Mouse (Mus musculus) liver, embryonic 13.5 days (tissue): ENCODE measurements at regions not wholly inside any gene's neighbourhood (a gene's known extent, or its start where the extent isn't known, plus 50 kb on each side); places are given as distances from the start of the nearest gene placed in this dataset.

Source experiments
- ATAC-seq: fragments of 200-750 bp; cut with Nextera tagmentation; 2 replicates; pipeline ENCODE4 v1.8.0; 2017; ENCODE audit warnings: low read depth, mild to moderate bottlenecking, moderate number of reproducible peaks, moderate library complexity
- DNase-seq: peaks from one replicate; pipeline ENCODE4 v3.0.0; 2022
- H3K27ac ChIP-seq: fragments of 300-500 bp; sonication (generic); 2 replicates; pipeline ENCODE4 v1.5.1; 2015; ENCODE audit warnings: moderate library complexity, mild to moderate bottlenecking, inconsistent platforms
- H3K27me3 ChIP-seq: fragments of 300-500 bp; sonication (generic); 2 replicates; pipeline ENCODE4 v1.6.1; 2015; ENCODE audit warnings: mild to moderate bottlenecking, inconsistent platforms
- H3K36me3 ChIP-seq: fragments of 300-500 bp; sonication (generic); 2 replicates; pipeline ENCODE4 v1.6.1; 2015; ENCODE audit warnings: mild to moderate bottlenecking, inconsistent platforms
- H3K4me1 ChIP-seq: fragments of 300-500 bp; sonication (generic); replicated peaks from 2 replicates; pipeline ENCODE4 v1.6.1; 2015; ENCODE audit warnings: inconsistent platforms
- H3K4me2 ChIP-seq: fragments of 300-500 bp; sonication (generic); 2 replicates; pipeline ENCODE4 v1.6.1; 2015; ENCODE audit warnings: inconsistent platforms, mild to moderate bottlenecking, moderate library complexity
- H3K4me3 ChIP-seq: fragments of 300-500 bp; sonication (generic); replicated peaks from 2 replicates; pipeline ENCODE4 v1.5.1; 2015; ENCODE audit warnings: mild to moderate bottlenecking, inconsistent platforms
- H3K9ac ChIP-seq: fragments of 300-500 bp; sonication (generic); 2 replicates; pipeline ENCODE4 v1.6.1; 2015; ENCODE audit warnings: mild to moderate bottlenecking, inconsistent platforms
- H3K9me3 ChIP-seq: fragments of 300-500 bp; sonication (generic); replicated peaks from 2 replicates; pipeline ENCODE4 v1.6.1; 2016; ENCODE audit warnings: inconsistent platforms
- WGBS: fragments of 180-500 bp; shearing (Covaris S2); methylation state at CpG from one replicate; pipeline ENCODE4 v1.1.7; 2015; ENCODE audit not compliant: insufficient replicate concordance; 5-methylcytosine and 5-hydroxymethylcytosine counted together

DNA sequence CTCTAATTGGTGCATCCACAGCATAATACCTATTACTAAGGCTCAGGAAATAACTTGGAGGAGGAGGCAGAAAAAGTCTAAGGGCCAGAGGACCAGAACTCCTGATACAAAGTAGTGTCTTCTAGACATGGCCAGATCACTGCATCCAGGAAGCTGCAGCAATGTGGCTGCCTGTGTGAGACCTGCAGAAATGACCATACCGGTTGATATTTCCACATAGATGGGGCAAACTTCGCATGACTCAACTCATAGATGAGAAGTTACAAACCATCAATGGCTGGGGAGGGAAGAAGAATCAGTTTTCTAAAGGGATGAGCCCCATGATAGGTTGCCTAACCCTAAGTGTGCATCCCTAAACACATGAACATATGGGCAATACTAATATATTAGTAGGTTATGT, 52.8 kb upstream of the Bcl6 start:
- Histone ChIP-seq H3K4me2 (no peak overlapping the region), H3K9me3 (no peaks in the 10 kb centered on the region), H3K4me3 (no peak overlapping the region), H3K27me3 (no peaks in the 10 kb centered on the region), H3K36me3 (no peaks in the 10 kb centered on the region), H3K9ac (no peak overlapping the region), H3K27ac (no peak overlapping the region), H3K4me1 (no peaks in the 10 kb centered on the region)
- 55% methylated on average over 2 of the region's 2 CpGs for WGBS
- ATAC-seq: no peak
- DNase-seq: no peak

DNA sequence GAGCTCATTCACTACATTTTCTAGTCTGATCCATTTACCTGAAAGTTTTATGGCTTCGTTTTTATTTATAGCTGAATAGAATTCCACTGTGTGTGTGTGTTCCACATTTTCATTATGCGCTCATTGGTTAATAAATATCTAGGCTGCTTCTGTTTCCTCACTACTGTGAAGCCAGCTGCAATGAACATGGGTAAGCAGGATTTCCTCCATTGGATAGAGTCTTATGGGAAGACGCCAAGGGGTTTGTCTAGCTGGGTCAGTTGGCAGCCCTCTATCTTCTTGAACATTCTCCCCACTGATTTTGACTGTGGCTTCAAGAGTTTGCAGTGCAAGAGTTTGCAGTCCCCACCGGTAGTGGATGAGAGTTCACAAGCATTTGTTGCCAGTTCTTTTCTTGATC, 51.1 kb upstream of the Bcl6 start:
- Histone ChIP-seq H3K9ac (no peak overlapping the region), H3K4me1 (no peaks in the 10 kb centered on the region), H3K9me3 (no peaks in the 10 kb centered on the region), H3K36me3 (no peaks in the 10 kb centered on the region), H3K27me3 (no peaks in the 10 kb centered on the region), H3K4me2 (no peak overlapping the region), H3K4me3 (no peak overlapping the region), H3K27ac (no peak overlapping the region)
- no peak for DNase-seq
- WGBS: 69% methylated on average over 4 of the region's 4 CpGs
- no peak for ATAC-seq
